Mouse (Mus musculus): ENCODE data around the gene Sptbn1.

Gene Sptbn1

DNA sequence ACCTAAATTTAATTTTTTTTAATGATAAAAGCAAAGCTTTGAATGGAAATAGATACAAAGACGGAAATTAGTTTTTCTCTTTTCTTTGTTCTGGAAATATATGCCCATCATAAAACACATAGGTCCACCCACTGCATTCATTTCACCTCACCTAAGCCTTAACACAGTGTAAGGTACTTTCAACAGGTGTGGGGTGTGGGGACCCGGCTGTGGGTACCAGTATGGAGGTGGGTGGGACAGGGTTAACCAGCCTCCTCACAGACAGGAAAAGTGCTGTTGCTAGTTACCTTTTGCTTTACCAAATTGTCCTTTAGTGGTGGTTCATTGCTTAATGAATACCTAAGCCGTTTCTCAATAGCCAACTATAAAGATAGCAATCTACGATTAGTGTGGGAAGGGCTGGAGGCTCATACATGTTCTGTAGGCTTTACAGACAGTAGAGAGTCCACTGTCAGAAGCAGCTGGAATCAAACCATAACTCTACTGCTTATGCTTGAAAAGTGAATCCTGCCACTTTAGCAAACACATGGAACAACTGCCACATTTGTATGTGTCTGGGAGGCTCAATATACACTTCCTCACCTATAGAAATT is 96.3 kb downstream of the Sptbn1 start:
- no peak for DNase-seq (ENCODE audit: low spot score in 2 of 2)

DNA sequence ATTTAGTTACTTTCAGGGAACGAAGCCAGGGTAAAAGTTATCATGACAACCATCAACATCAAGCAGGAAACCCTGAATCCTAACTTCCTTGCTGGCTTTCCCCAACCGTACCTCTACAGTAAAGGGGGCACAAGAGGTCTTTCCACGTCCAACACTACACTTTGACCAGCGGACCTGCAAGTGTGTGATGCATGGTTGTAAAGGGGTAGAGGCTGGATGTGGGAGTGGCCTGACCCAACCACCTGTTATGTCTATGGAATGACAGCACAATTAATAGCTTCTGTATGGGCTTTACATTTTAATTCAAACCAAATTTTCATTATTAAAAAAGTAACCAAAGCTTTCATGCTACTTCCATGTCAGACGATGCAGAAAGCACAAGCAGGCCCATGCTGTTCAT is 96.8 kb downstream of the Sptbn1 start:
- no peak for DNase-seq (ENCODE audit: low spot score in 2 of 2)

DNA sequence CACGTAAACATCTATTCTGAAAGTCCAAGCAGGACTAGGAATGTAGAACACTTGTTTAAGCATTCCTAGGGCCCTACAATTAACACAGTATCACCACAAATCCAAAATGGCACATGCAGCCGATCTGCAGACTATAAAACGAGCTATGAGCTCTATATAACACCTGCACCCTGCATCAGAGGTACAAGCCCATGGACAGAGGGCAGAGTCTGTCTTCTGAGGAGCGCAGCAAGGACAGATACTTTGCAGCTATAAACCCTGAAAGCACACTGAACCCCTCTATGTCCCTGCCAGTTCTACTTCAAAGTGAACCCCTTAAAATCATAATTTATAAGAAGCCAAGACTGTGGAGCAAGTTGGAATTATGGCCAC is 101.4 kb downstream of the Sptbn1 start:
- DNase-seq (ENCODE audit: low spot score in 2 of 2) = no peak

DNA sequence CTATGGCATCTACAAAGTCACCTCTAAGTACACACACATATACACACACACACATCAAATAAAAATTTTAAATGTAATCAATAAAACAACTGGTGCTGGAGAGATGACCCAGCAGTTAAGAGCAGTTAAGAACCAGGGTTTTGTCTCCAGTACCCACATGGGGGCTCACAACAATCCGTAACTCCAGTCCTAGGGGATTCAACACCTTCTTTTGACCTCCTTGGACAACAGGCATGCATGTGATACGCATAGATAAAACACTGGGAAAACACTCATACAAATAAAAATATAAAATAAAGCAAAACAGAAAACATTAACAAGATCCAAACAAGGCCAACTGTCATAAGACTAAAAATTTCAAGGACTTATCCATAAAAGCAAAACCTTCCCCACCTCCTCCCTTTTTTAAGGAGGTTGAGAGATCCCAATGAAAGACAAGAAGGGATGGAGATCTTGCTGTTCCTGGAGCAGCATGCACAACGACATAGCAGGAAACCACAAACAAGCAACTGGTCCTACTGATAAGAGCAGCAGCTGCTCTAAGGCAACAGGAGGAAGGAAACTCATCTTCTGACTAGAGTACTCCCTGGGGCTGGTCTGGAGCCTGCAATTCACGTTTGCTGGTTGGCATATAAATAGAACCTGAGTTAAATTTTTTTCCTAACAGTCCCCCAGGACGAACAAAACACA is 102.0 kb downstream of the Sptbn1 start:
- no peak for DNase-seq (ENCODE audit: low spot score in 2 of 2)

DNA sequence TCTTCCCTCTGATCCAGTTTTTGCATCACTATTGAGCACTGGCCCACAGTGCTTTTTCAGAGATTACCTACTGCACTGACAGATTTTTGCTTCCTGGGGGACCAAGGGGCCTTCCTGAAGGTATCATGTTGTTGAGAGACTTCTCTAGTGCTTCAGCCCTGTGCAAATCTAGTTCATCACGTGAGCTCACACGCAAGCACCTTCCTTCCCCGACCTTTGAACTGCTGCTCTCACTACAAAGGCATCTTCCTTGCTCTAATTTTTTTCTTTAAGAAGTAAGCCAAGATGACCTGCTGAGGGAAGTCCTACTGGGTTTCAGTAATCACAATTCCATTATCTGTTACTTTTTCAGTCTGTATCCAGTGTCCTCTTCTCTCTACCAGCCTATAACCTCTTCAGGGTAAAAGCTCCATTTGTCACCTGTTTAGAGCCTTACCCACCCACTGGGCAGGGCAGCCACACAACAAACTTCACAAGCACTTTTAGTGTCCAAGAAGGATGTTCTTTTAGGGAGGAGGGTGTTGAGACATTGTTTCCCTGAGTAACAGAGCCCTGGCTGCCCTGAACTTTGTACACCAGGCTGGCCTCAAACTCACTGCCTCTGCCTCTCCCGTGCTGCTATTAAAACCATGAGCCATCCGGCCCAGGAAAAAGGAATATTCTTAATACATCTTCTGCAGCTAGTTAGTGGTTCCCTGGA is 103.3 kb downstream of the Sptbn1 start:
- no peak for DNase-seq (ENCODE audit: low spot score in 2 of 2)

DNA sequence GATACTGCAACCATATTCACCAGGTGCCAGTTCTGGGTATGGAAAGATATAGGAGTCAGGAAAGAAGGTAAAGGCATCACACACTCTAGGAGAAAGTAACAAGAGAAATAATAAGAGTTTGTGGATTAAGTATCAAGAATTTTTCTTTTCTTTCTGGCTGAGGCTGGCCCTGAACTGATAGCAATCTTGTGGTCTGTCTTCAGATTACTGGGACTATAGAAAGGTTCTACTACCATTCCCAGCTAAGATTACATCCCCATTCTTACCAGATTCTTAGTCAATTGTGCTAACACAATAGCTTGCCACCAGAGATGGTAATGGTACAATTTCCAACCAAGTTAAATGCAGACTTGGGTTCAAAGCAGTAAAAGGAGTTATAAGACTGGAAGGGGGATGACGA is 104.1 kb downstream of the Sptbn1 start:
- DNase-seq (ENCODE audit: low spot score in 2 of 2) = no peak

DNA sequence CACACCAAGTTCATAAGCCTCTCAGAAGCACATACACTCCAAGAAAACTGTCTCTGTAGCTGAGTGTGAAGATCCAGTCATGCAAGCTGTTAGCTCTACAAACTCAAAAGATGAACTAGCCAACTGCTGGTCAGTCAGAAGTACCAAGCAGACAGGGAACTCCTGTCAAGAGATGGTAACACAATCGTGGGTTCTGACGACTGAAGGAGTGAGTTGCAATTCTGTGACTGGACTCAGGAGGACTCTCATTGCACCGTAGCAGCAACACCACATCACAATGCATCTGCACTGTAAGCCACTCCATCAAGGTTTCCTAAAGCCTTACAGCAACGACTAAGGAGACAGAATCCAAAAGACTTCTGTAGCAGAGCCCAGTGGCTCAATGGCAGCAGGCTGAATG is 104.9 kb downstream of the Sptbn1 start:
- DNase-seq (ENCODE audit: low spot score in 2 of 2) = no peak

DNA sequence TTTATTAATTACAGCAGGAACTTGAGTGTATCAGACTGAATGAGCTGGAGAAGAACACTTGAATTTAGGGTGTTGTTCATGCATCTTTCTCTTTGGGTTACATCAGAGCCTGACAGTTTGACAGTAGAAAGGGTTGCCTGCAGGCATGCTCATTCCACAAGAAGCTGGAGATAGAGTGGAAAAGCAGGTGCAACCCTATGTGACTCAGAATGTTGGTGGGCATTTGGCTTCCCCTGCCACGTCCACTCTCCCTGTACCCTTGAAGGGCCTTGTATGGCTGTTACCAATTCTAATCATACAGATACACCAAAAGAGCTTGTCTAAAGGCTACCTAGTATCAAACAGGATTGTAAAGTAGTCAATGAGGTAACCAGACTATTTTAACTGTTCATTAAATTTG is 106.2 kb downstream of the Sptbn1 start:
- DNase-seq (ENCODE audit: low spot score in 2 of 2) = no peak

DNA sequence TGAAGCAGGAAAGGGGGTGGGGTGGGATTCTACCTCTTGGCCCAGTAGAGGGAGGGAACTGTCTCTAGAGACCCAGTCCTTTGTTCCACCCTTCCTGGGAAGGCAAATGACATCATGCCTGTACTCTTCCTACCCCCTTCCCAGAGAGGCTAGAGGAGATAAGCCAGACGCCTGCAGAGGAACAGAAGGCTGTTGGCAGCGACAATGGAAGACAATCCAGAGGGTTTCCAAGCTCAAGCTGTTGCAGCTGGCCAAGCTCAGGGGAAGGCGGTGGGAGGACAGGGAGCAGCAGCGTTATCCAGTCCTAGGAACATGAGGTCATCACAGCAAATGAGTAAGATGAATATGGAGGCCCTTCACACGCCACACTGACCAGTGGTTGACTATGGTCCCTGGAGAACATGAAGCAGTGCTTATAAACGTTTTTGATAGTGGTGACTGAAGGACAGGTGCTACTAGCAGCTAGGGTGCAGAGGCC is 106.8 kb downstream of the Sptbn1 start:
- DNase-seq (ENCODE audit: low spot score in 2 of 2) = no peak

DNA sequence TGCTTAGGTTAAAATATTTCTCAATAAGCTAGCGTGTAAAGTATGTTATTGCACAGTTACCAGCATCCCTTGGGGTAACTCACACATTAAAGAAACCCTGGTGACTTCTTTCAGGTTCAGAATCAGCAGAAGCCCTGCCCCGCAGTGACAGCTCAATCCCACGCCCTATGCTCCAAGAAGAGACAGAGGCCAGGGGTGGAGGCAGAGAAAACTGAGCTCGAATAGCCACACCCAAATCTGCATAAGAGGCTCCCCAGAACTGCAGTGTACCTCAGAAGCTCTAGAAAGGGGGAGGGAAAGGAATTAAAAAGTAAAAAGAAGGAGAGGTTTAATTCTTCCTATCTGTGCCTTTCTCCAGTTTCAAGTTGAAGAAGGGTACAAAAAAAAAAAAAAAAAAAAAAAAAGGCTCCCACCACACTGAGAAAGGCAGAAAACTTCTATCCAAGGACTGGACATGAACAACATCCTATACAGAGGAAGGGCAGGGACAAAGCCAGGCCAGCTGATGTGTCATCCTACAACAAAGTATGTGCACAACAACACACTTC is 107.3 kb downstream of the Sptbn1 start:
- no peak for DNase-seq (ENCODE audit: low spot score in 2 of 2)

DNA sequence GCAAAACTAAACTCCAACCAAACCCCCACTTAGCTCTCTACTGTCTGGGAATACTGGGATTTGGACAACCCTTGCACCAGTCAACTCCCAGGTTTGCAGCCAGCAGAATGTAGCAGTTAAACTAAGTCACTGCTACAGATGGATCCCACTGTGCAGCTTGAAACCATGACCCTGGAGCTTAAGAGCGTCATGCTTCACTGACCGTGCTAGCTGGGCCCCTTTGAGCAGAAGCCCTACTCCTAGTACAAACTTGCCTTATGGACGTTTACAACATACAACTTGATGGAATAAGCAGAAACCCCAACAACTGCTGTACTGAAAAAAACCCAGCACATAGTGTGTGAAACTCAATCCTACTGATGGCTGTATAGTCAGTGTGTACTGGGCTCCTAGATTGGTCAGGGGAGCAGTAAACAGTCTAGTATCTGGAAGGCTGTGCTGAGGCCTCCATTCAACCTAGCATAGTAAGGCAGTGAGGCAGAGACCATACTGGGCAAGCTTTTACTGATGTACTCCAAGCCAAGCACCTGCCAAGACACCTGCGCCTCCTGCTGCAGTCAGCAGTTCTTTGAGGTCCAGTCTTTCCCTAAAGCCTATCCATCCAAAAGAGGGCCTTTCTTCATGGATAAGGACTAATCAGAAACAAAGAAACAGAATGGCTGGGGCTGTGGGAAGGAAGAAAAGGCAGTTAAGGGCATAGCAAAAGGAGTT is 108.3 kb downstream of the Sptbn1 start:
- no peak for DNase-seq (ENCODE audit: low spot score in 2 of 2)

DNA sequence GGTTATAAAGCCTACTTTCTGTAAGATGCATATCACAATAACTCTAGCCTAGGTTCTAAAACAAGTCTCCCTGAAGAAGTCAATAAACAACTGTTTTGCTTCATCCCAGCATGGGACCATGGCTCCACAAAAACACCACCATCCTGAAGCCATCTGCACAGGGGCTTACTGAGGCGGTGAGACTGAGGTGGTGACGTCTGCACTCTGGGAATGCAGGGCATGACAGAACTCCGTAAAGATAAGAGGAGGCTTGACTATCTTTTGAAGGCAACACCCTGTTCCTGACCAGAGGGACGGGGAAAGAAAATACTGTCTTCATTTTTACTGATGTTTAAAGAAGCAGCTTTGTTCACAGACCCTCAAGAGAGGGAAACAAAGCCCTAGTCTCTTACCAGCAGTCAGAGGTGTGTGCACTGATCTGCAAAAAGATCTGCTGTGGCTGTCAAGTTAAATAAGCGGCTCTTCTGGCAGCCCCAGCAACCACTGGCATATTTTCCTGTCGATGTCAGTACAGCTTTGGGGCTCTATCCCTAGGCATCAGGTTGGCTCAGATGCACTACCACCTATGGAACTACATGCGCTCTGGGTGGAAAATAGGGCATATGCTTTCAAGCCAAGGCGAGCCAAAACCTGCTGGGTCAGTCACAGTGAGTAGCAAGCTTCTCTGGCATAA is 109.8 kb downstream of the Sptbn1 start:
- DNase-seq (ENCODE audit: low spot score in 2 of 2) = no peak

DNA sequence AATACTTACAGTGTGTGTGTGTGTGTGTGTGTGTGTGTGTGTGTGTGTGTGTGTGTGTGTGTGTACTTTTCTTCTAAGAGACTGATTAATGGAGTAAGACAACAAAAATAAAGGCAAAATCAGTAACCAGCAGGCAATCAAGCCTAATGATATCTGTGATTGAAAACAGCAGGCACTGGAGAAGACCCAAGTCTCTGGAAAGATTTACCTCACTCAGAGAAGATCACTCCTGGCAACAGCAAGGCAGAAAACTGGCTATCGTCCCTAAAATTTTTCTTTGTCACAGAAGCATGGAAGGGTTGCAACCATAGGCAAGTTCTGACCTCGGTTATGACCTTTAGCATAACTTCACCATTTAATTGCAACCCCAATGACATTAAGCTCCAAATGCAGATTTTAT is 112.1 kb downstream of the Sptbn1 start:
- DNase-seq (ENCODE audit: low spot score in 2 of 2) = no peak

DNA sequence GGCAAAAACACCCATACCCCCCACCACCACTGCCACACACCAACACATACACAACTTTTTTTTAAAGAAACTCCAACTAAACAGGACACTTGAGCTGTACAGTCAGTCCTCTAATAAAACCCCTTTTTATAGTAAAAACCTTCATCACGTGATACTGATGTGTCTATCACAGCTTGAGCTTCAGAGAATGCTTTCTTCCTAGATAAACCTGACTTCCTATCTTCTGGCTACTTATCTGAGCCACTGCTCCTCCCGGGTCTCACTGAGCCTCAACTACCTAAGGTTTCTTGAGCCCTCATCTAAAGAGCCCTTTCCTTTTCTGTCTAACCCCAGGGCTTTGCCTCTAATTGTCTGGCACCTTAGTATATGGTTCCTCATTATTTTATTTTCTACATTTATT is 113.0 kb downstream of the Sptbn1 start:
- no peak for DNase-seq (ENCODE audit: low spot score in 2 of 2)

DNA sequence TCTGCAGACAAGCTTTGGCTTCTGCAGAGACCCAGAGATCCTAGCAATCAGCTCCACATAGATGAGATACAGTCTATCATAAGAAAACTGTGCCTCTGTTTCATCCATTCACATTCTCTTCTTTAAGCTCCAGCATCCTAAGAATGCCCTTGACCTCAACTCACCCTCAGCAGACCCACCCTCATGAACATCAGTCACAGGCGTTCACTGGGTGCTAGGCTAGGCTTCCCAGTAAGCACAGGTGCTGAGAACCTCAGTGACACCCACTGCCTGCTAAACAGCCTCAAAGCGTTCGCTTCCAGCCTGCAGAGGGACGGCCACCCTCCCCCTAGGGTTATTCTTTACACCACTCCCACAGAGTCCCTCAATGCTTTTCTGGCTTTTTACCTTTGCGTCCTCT is 119.1 kb downstream of the Sptbn1 start:
- DNase-seq (ENCODE audit: low spot score in 2 of 2) = no peak

DNA sequence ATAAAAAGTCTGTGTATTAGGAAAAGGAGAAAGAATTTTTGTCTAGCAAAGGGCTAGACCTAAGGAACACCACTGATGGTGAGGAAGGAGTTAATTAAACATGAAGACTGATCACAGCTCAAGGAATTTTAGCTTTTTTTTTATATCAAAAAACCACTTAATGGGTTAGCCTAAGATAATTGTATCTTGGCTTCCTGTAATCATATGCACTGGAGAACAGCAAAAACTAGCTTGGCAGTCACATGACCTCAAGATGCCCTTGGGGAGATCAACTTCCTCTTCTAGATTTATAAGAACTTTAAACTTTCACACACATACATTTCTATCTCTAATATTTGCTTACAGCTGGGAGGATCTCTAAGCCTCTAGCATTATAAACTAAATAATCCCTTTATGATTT is 119.6 kb downstream of the Sptbn1 start:
- no peak for DNase-seq (ENCODE audit: low spot score in 2 of 2)

DNA sequence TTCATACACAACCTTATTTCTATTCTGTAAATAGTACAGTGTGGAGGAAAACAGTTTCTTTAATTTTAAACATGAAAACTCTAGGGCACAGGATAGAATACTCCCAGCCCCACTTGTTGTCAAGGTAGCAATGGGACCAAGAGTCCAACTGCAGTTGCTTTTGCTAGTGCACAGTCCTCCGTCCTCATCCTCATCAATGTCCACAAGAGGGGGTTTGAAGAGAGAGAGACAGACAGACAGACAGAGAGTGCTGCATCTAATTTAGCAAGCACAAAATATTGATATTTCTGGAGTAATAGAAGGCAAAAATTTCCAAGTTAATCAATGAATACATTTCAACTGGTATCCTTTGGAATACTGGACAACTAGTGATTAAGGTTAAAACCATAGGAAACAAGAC is 120.1 kb downstream of the Sptbn1 start:
- no peak for DNase-seq (ENCODE audit: low spot score in 2 of 2)

DNA sequence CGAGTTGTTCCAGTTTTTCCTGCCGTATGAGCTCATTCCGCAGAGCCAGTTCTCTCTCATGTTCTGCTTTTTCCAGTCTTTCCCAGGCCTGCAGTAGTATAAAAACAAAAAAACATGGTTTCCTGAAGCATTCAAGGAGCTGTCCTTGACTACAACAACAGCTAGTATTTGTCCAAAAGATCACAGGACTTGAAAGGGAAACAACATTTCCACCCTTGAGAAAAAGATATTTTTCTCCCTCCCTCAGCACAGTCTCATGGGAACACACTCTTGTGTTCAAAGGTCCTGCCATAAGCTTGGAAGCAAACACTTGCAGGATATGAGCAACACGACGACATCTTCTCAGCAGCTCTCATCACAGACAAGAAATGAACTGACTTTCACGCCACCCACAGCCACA is 124.9 kb downstream of the Sptbn1 start:
- no peak for DNase-seq (ENCODE audit: low spot score in 2 of 2)

DNA sequence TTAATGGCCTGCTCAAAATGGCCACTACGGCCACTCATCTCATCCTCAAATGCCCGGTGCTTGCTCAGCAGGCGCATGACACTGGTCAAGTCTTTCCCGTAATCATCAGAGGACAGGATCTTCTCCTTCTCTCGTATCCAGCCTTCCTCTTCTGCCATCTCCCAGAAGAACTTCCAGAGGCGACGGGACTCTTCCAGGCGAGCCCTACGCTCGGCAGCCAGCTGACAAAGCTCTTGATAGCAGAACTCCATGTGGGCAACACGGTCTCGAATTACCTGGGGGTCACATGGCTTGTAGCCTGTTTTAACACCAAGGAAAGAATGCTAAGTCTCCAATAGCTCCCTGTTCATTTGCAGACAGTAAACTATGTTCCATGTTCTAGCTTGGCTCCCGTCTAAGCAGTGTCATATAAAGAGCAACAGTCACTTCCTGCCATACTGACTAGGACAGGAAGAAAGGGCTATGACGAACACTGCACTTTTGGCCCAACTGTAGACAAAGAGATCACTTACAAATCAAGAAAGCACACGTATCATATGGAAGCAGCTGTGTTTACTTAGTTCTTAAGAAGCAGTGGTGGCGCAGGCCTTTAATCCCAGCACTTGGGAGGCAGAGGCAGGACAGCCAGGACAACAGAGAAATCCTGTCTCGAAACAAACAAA is 128.7 kb downstream of the Sptbn1 start:
- DNase-seq (ENCODE audit: low spot score in 2 of 2) = no peak

DNA sequence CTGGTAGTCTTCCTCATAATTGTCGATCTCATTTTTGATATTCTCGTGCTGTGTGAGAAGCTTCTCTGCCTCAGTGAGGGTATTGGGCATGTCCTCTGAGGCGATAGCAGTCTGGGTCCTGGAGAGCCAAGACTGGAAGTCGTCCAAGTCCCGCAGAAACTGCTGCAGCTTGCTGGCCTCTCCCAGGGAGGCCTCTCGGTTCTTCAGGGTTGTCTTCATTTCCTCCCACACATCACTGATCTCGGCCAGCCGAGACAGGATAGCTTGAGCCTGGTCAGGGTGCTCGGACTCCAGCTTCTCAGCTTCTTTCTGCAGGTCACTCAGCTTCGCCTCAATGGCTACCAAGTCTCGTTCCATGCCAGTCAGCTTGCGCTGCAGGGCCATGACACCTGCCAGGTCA is 130.9 kb downstream of the Sptbn1 start:
- DNase-seq (ENCODE audit: low spot score in 2 of 2) = no peak

DNA sequence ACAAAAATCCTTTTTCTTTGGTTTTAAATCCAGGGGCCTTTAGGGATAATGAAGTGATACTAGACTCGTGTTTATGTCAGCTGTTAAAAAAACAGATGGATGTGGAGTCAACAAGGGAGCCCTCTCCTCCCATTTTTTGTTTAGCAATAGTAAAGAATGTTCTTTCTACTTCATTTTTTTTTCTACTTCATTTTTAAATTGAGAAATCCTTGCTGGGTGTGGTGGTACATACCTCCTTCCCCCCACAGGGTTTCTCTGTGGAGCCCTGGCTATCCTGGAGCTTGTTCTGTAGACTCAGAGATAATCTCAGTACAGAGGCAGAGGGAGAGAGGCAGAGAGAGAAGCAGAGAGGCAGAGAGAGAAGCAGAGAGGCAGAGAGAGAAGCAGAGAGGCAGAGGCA is 133.9 kb downstream of the Sptbn1 start:
- no peak for DNase-seq (ENCODE audit: low spot score in 2 of 2)
